Mouse (Mus musculus): Measurements from ENCODE around the gene Exoc6.

Exoc6 gene

GRCm38 (mm10) chr19:37690716-37691115, 140.5 kb downstream of the Exoc6 start:
- in situ Hi-C loops (cut with MboI), result no loop called here

GRCm38 (mm10) chr19:37692879-37693278, 142.7 kb downstream of the Exoc6 start:
- in situ Hi-C loops (cut with MboI), result no loop called here

- in situ Hi-C loops (cut with MboI), result no loop called here
These were observed 144.9 kb downstream of the Exoc6 start for GRCm38 (mm10) chr19:37695146-37695545.

- in situ Hi-C loops (cut with MboI), result no loop called here
These were observed 145.8 kb downstream of the Exoc6 start for GRCm38 (mm10) chr19:37695762-37696602.

- in situ Hi-C loops (cut with MboI), result no loop called here
These were observed 146.6 kb downstream of the Exoc6 start for GRCm38 (mm10) chr19:37696603-37697334.

- in situ Hi-C loops (cut with MboI), result no loop called here
These were observed 147.1 kb downstream of the Exoc6 start for GRCm38 (mm10) chr19:37697335-37697636.

GRCm38 (mm10) chr19:37697651-37698272, 147.5 kb downstream of the Exoc6 start, which contains the start of gene Cyp26a1:
Gene Cyp26a1, plus strand, starts transcription at chr19:37697798.
- in situ Hi-C loops (cut with MboI), result no loop called here

- in situ Hi-C loops (cut with MboI), result no loop called here
These were observed 148.3 kb downstream of the Exoc6 start for GRCm38 (mm10) chr19:37698273-37699160.

- in situ Hi-C loops (cut with MboI), result loop anchor here (5.0 kb wide), 1 partner anchor 188 kb away; no protein-coding TSS in a partner anchor
These were observed 149.5 kb downstream of the Exoc6 start for GRCm38 (mm10) chr19:37699711-37700110.

GRCm38 (mm10) chr19:37702377-37703076, 152.3 kb downstream of the Exoc6 start:
- in situ Hi-C loops (cut with MboI), result loop anchor here (5.0 kb wide), 1 partner anchor 185 kb away; no protein-coding TSS in a partner anchor

GRCm38 (mm10) chr19:37703902-37704509, 153.8 kb downstream of the Exoc6 start:
- in situ Hi-C loops (cut with MboI), result loop anchor here (5.0 kb wide), 1 partner anchor 183 kb away; no protein-coding TSS in a partner anchor

- in situ Hi-C loops (cut with MboI), result no loop called here
These were observed 155.5 kb downstream of the Exoc6 start for GRCm38 (mm10) chr19:37705722-37706121.

- in situ Hi-C loops (cut with MboI), result no loop called here
These were observed 164.5 kb downstream of the Exoc6 start for GRCm38 (mm10) chr19:37714681-37715080.

- in situ Hi-C loops (cut with MboI), result no loop called here
These were observed 165.8 kb downstream of the Exoc6 start for GRCm38 (mm10) chr19:37715980-37716379.

GRCm38 (mm10) chr19:37716524-37717175, 166.4 kb downstream of the Exoc6 start:
- in situ Hi-C loops (cut with MboI), result no loop called here

GRCm38 (mm10) chr19:37719166-37719565, 168.9 kb downstream of the Exoc6 start:
- in situ Hi-C loops (cut with MboI), result no loop called here

GRCm38 (mm10) chr19:37724591-37724990, 174.4 kb downstream of the Exoc6 start:
- in situ Hi-C loops (cut with MboI), result no loop called here

- in situ Hi-C loops (cut with MboI), result no loop called here
These were observed 176.4 kb downstream of the Exoc6 start for GRCm38 (mm10) chr19:37726585-37726984.

GRCm38 (mm10) chr19:37727366-37727765, 177.1 kb downstream of the Exoc6 start:
- in situ Hi-C loops (cut with MboI), result no loop called here

Data from mature B cell (primary cell).